8 mouse cellular contexts compared by ENCODE assay signal in genomic region chr14:34569534-34570194, GRCm38 (mm10). TPM values are rescaled to one million over a fixed set of nuclear protein-coding genes. Genes with fewer than 3 reads are reported as not detected.
DNase-seq lines count a peak whose midpoint lies in the region; ATAC-seq and TF ChIP-seq lines count a peak whose summit lies in the region.

No protein-coding gene starts in this region.

- 23% methylated on average over 27 of the region's 27 CpGs for WGBS in liver, embryonic 11.5 days
- WGBS in intestine, embryonic 14.5 days = 24% methylated on average over 27 of the region's 27 CpGs
- 41% methylated on average over 27 of the region's 27 CpGs for WGBS in neural tube, embryonic 14.5 days
- WGBS in thymus, adult 2 months = 30% methylated on average over 27 of the region's 27 CpGs

- DNase-seq in liver, embryonic 11.5 days (ENCODE audit: low spot score) = no peak
- no peak for DNase-seq in liver
- no peak for DNase-seq in intestine, embryonic 14.5 days (ENCODE audit: low spot score)
- no peak for DNase-seq in spleen, postnatal 14 days (ENCODE audit: low spot score in 2 of 2)
- DNase-seq in thymus, adult 2 months = no peak
- no peak for DNase-seq in thymus, postnatal 0 days (ENCODE audit: low spot score)

- no peak for TF ChIP-seq CTCF in embryonic fibroblast, embryonic 13.5 days (IDR thresholded peaks at IDR 0.05; ENCODE audit: borderline replicate concordance, insufficient read depth, low read length)
- TF ChIP-seq CTCF in thymus, adult 2 months (IDR thresholded peaks at IDR 0.05; ENCODE audit: borderline replicate concordance, control insufficient read depth, extremely low read depth, insufficient read depth, low read length, poor library complexity) = no peak

- no peak overlapping the region for H3K4me3 ChIP-seq in liver, embryonic 11.5 days (ENCODE audit: low read depth, low read length)
- peak overlapping the region; percentile 16 for H3K4me3 ChIP-seq in embryonic fibroblast, embryonic 13.5 days (ENCODE audit: insufficient read depth, low read length)
- peak overlapping the region; percentile 29 for H3K4me3 ChIP-seq in intestine, embryonic 14.5 days (ENCODE audit: low read depth, low read length)
- H3K4me3 ChIP-seq in neural tube, embryonic 14.5 days (ENCODE audit: low read depth, low read length) = peak overlapping the region; percentile 22
- H3K4me3 ChIP-seq in thymus, adult 2 months (ENCODE audit: control insufficient read depth, insufficient read depth, low read length) = no peak overlapping the region

- no peaks in the 10 kb centered on the region for H3K9me3 ChIP-seq in liver, embryonic 11.5 days (ENCODE audit: control insufficient read depth, low read length)
- no peaks in the 10 kb centered on the region for H3K9me3 ChIP-seq in intestine, embryonic 14.5 days (ENCODE audit: control insufficient read depth, low read length)
- H3K9me3 ChIP-seq in neural tube, embryonic 14.5 days (ENCODE audit: control insufficient read depth, low read length) = no peaks in the 10 kb centered on the region

- H3K4me1 ChIP-seq in liver, embryonic 11.5 days (replicated peaks; ENCODE audit: control insufficient read depth, insufficient read depth, low read length) = no peaks in the 10 kb centered on the region
- no peaks in the 10 kb centered on the region for H3K4me1 ChIP-seq in embryonic fibroblast, embryonic 13.5 days (ENCODE audit: control insufficient read depth, insufficient read depth, low read length)
- H3K4me1 ChIP-seq in intestine, embryonic 14.5 days (replicated peaks; ENCODE audit: control insufficient read depth, insufficient read depth, low read length) = peaks cover 14% of the 10 kb centered on the region; the same call in 1 of the 2 replicates
- no peaks in the 10 kb centered on the region for H3K4me1 ChIP-seq in neural tube, embryonic 14.5 days (ENCODE audit: control insufficient read depth, insufficient read depth, low read length)
- no peaks in the 10 kb centered on the region for H3K4me1 ChIP-seq in thymus, adult 2 months (replicated peaks; ENCODE audit: control insufficient read depth, insufficient read depth, low read length)

- peaks cover 6% of the 10 kb centered on the region for H3K27me3 ChIP-seq in liver, embryonic 11.5 days (replicated peaks; ENCODE audit: control insufficient read depth, insufficient read depth, low read length)
- no peaks in the 10 kb centered on the region for H3K27me3 ChIP-seq in intestine, embryonic 14.5 days (replicated peaks; ENCODE audit: control insufficient read depth, insufficient read depth, low read length)
- H3K27me3 ChIP-seq in neural tube, embryonic 14.5 days (ENCODE audit: control insufficient read depth, insufficient read depth, low read length) = no peaks in the 10 kb centered on the region
- no peaks in the 10 kb centered on the region for H3K27me3 ChIP-seq in thymus, adult 2 months (ENCODE audit: control insufficient read depth, insufficient read depth, low read length)

- TF ChIP-seq POLR2A in embryonic fibroblast, embryonic 13.5 days (IDR thresholded peaks at IDR 0.05; ENCODE audit: low read depth, low read length) = no peak
- TF ChIP-seq POLR2A in thymus, adult 2 months (IDR thresholded peaks at IDR 0.05; ENCODE audit: control insufficient read depth, extremely low read depth, insufficient read depth, low read length, poor library complexity) = no peak

- no peak overlapping the region for H3K27ac ChIP-seq in liver, embryonic 11.5 days (ENCODE audit: low read depth, low read length)
- no peak overlapping the region for H3K27ac ChIP-seq in embryonic fibroblast, embryonic 13.5 days (ENCODE audit: insufficient read depth, low read length)
- no peak overlapping the region for H3K27ac ChIP-seq in intestine, embryonic 14.5 days (ENCODE audit: low read depth)
- H3K27ac ChIP-seq in neural tube, embryonic 14.5 days (ENCODE audit: low read depth, low read length) = no peak overlapping the region
- no peak overlapping the region for H3K27ac ChIP-seq in thymus, adult 2 months (ENCODE audit: control insufficient read depth, insufficient read depth, low read length)

- H3K36me3 ChIP-seq in liver, embryonic 11.5 days (ENCODE audit: control insufficient read depth, insufficient read depth, low read length) = no peaks in the 10 kb centered on the region
- H3K36me3 ChIP-seq in intestine, embryonic 14.5 days (ENCODE audit: control insufficient read depth, insufficient read depth, low read length) = no peaks in the 10 kb centered on the region
- H3K36me3 ChIP-seq in neural tube, embryonic 14.5 days (ENCODE audit: control insufficient read depth, insufficient read depth, low read length) = no peaks in the 10 kb centered on the region
- H3K36me3 ChIP-seq in thymus, adult 2 months (ENCODE audit: control insufficient read depth, insufficient read depth, low read length) = no peaks in the 10 kb centered on the region

- peak overlapping the region; percentile 51 for H3K4me2 ChIP-seq in liver, embryonic 11.5 days
- peak overlapping the region; percentile 56 for H3K4me2 ChIP-seq in intestine, embryonic 14.5 days (ENCODE audit: low read length)
- peak overlapping the region; percentile 56 for H3K4me2 ChIP-seq in neural tube, embryonic 14.5 days (ENCODE audit: low read depth, low read length)

- ATAC-seq in liver, embryonic 11.5 days (replicated peaks; ENCODE audit: low FRiP score) = no peak
- no peak for ATAC-seq in intestine, embryonic 14.5 days (replicated peaks; ENCODE audit: low FRiP score, low TSS enrichment, low read depth)
- 0 out of 2 replicates have a peak, but pooled peaks have one; percentile 30 for ATAC-seq in neural tube, embryonic 14.5 days (ENCODE audit: low read depth)

- no peak overlapping the region for H3K9ac ChIP-seq in liver, embryonic 11.5 days (ENCODE audit: low read depth, low read length)
- peak overlapping the region; percentile 32; the same call in 1 of the 2 replicates for H3K9ac ChIP-seq in intestine, embryonic 14.5 days (ENCODE audit: low read length)
- peak overlapping the region; percentile 51 for H3K9ac ChIP-seq in neural tube, embryonic 14.5 days (replicated peaks; ENCODE audit: low read depth, low read length)

RNA-seq across cellular contexts. Expression of gene Ldb3, which starts 18.8 kb away (rescaled TPM):
- polyA plus RNA-seq in liver, embryonic 11.5 days (2014; fragmentation: Nextera tagmentation; extraction: Ambion mirVana) = 0.38 and 2.7 TPM in 2 replicates
- polyA plus RNA-seq in embryonic fibroblast, embryonic 13.5 days (2011; ENCODE audit: insufficient read length, low read depth, missing spikeins) = 2.7 and 9.2 TPM in 2 replicates
- polyA plus RNA-seq in intestine, embryonic 14.5 days (2014; fragmentation: Nextera tagmentation; extraction: Ambion mirVana) = 1.6 and 2.0 TPM in 2 replicates
- 0.57 and 0.91 TPM in 2 replicates for polyA plus RNA-seq in neural tube, embryonic 14.5 days (2014; fragmentation: Nextera tagmentation; extraction: Ambion mirVana)
- polyA plus RNA-seq in thymus, adult 2 months (2012; rRNA removed) = 6.6 and 63.0 TPM in 2 replicates
- 0.29 and 0.39 TPM in 2 replicates for polyA plus RNA-seq in thymus, postnatal 0 days (2015; fragmentation: Nextera tagmentation; extraction: Ambion mirVana)

RNA-seq across cellular contexts. Expression of gene Opn4, which starts 30.3 kb away (rescaled TPM):
- polyA plus RNA-seq in liver, embryonic 11.5 days (2014; fragmentation: Nextera tagmentation; extraction: Ambion mirVana) = not detected in 2 replicates
- polyA plus RNA-seq in embryonic fibroblast, embryonic 13.5 days (2011; ENCODE audit: insufficient read length, low read depth, missing spikeins) = not detected in 2 replicates
- not detected in 2 replicates for polyA plus RNA-seq in intestine, embryonic 14.5 days (2014; fragmentation: Nextera tagmentation; extraction: Ambion mirVana)
- not detected in 2 replicates for polyA plus RNA-seq in neural tube, embryonic 14.5 days (2014; fragmentation: Nextera tagmentation; extraction: Ambion mirVana)
- polyA plus RNA-seq in thymus, adult 2 months (2012; rRNA removed) = 0.22 and 1.1 TPM in 2 replicates
- polyA plus RNA-seq in thymus, postnatal 0 days (2015; fragmentation: Nextera tagmentation; extraction: Ambion mirVana) = not detected in 2 replicates

RNA-seq across cellular contexts. Expression of gene 9230112D13Rik, which starts 47.1 kb away (rescaled TPM):
- not detected in 2 replicates for polyA plus RNA-seq in liver, embryonic 11.5 days (2014; fragmentation: Nextera tagmentation; extraction: Ambion mirVana)
- polyA plus RNA-seq in embryonic fibroblast, embryonic 13.5 days (2011; ENCODE audit: insufficient read length, low read depth, missing spikeins) = not detected in 2 replicates
- polyA plus RNA-seq in intestine, embryonic 14.5 days (2014; fragmentation: Nextera tagmentation; extraction: Ambion mirVana) = not detected in 2 replicates
- not detected in 2 replicates for polyA plus RNA-seq in neural tube, embryonic 14.5 days (2014; fragmentation: Nextera tagmentation; extraction: Ambion mirVana)
- not detected in 2 replicates for polyA plus RNA-seq in thymus, adult 2 months (2012; rRNA removed)
- polyA plus RNA-seq in thymus, postnatal 0 days (2015; fragmentation: Nextera tagmentation; extraction: Ambion mirVana) = not detected in 2 replicates

Comparison
In these comparisons a context has a peak if more than half of its experiments do, and no peak if none do; other contexts are left out.
1. H3K4me3 ChIP-seq: peak in embryonic fibroblast, embryonic 13.5 days (single experiment), intestine, embryonic 14.5 days (single experiment) and neural tube, embryonic 14.5 days (single experiment); none in liver, embryonic 11.5 days (single experiment) and thymus, adult 2 months (single experiment).
2. Peak in every context shown above with its lines, with median percentiles within 50 percentile points of each other: H3K4me2 ChIP-seq.